9 mouse cellular contexts compared by ENCODE assay signal in genomic region chr11:55471467-55471866, GRCm38 (mm10). TPM values are rescaled to one million over a fixed set of nuclear protein-coding genes. Genes with fewer than 3 reads are reported as not detected.
DNase-seq lines count a peak whose midpoint lies in the region; ATAC-seq and TF ChIP-seq lines count a peak whose summit lies in the region.
"Had no signal": no experiment of that assay in that cellular context is flagged by ENCODE, and none has a peak within 500 bp of the region (broad histone marks: within the 10 kb centered on the region; RNA-seq: fewer than 3 reads in every experiment).

No protein-coding gene starts in this region.

- peak overlapping the region; percentile 77 for H3K4me2 ChIP-seq in heart, embryonic 12.5 days
- H3K4me2 ChIP-seq in liver, embryonic 16.5 days (ENCODE audit: low read depth, low read length): peak overlapping the region; percentile 84

- peaks cover 35% of the 10 kb centered on the region for H3K4me1 ChIP-seq in heart, embryonic 12.5 days (replicated peaks)
- H3K4me1 ChIP-seq in ES-E14 (ENCODE audit: control insufficient read depth in 2 of 2, insufficient read depth in 2 of 2, low read length in 2 of 2, poor library complexity in 1 of 2): peaks cover 4 to 5% of the 10 kb centered on the region in 2 experiments; a peak in 3 of 4 replicates
- peaks cover 30% of the 10 kb centered on the region for H3K4me1 ChIP-seq in hindbrain, embryonic 10.5 days (replicated peaks)
- peaks cover 36% of the 10 kb centered on the region for H3K4me1 ChIP-seq in liver, embryonic 16.5 days (ENCODE audit: control insufficient read depth, low read depth, low read length)

- no peaks in the 10 kb centered on the region for H3K27me3 ChIP-seq in heart, embryonic 12.5 days (replicated peaks)
- H3K27me3 ChIP-seq in hindbrain, embryonic 10.5 days (ENCODE audit: insufficient read depth, poor library complexity, severe bottlenecking): no peaks in the 10 kb centered on the region
- H3K27me3 ChIP-seq in liver, embryonic 16.5 days (ENCODE audit: control insufficient read depth, insufficient read depth, low read depth, low read length): no peaks in the 10 kb centered on the region

- H3K4me3 ChIP-seq in heart, embryonic 12.5 days: peak overlapping the region; percentile 85
- peak overlapping the region; percentile 93 to 96 for H3K4me3 ChIP-seq in ES-E14 (ENCODE audit: insufficient read depth in 1 of 2, low read depth in 1 of 2, low read length in 2 of 2, poor library complexity in 1 of 2, severe bottlenecking in 1 of 2)
- peak overlapping the region; percentile 84 for H3K4me3 ChIP-seq in hindbrain, embryonic 10.5 days
- peak overlapping the region; percentile 94 for H3K4me3 ChIP-seq in liver, embryonic 16.5 days (ENCODE audit: low read depth, low read length)

- in situ Hi-C loops in ES-E14 (cut with MboI; ENCODE audit: low sequenced_read_pairs in 2 of 2, unreplicated experiment in 2 of 2): no loop called here

- DNase-seq in heart, adult 11 months: no peak
- no peak for DNase-seq in ES-E14 (ENCODE audit: low read depth, low spot score)
- no peak for DNase-seq in hindbrain, embryonic 10.5 days (ENCODE audit: low spot score)
- DNase-seq in thymus, postnatal 10 days (ENCODE audit: low spot score in 2 of 2): no peak
- DNase-seq in urinary bladder, postnatal 25 days (ENCODE audit: low spot score): no peak
- DNase-seq in layer of hippocampus, adult 18-20 months (ENCODE audit: low spot score in 2 of 2): no peak
- DNase-seq: thymus, postnatal 14 days had no signal

- peaks cover 20% of the 10 kb centered on the region for H3K36me3 ChIP-seq in heart, embryonic 12.5 days
- H3K36me3 ChIP-seq in ES-E14 (ENCODE audit: control insufficient read depth, insufficient read depth, low read length, poor library complexity, severe bottlenecking): peaks cover 20% of the 10 kb centered on the region
- peaks cover 54% of the 10 kb centered on the region for H3K36me3 ChIP-seq in hindbrain, embryonic 10.5 days
- no peaks in the 10 kb centered on the region; the same call in 1 of the 2 replicates for H3K36me3 ChIP-seq in liver, embryonic 16.5 days (ENCODE audit: control insufficient read depth, insufficient read depth)

- H3K9me3 ChIP-seq in heart, embryonic 12.5 days (replicated peaks): no peaks in the 10 kb centered on the region
- H3K9me3 ChIP-seq in ES-E14 (ENCODE audit: control insufficient read depth, insufficient read depth, low read depth, low read length): no peaks in the 10 kb centered on the region
- H3K9me3 ChIP-seq in hindbrain, embryonic 10.5 days: no peaks in the 10 kb centered on the region
- H3K9me3 ChIP-seq in liver, embryonic 16.5 days (replicated peaks; ENCODE audit: control insufficient read depth, low read length): no peaks in the 10 kb centered on the region

- WGBS in heart, embryonic 12.5 days: 88% methylated on average over 7 of the region's 7 CpGs
- WGBS in hindbrain, embryonic 10.5 days: 94% methylated on average over 7 of the region's 7 CpGs
- WGBS in liver, embryonic 16.5 days (ENCODE audit: insufficient replicate concordance): 44% methylated on average over 7 of the region's 7 CpGs

- ATAC-seq in heart, embryonic 12.5 days (ENCODE audit: insufficient number of reproducible peaks, low FRiP score): no peak
- ATAC-seq in liver, embryonic 16.5 days (ENCODE audit: low read depth): no peak

- H3K27ac ChIP-seq in heart, embryonic 12.5 days (ENCODE audit: poor library complexity, severe bottlenecking): no peak overlapping the region
- H3K27ac ChIP-seq in ES-E14 (ENCODE audit: insufficient read depth, low read depth, low read length, poor library complexity, severe bottlenecking): no peak overlapping the region
- H3K27ac ChIP-seq in hindbrain, embryonic 10.5 days: no peak overlapping the region
- peak overlapping the region; percentile 30; the same call in 1 of the 2 replicates for H3K27ac ChIP-seq in liver, embryonic 16.5 days (ENCODE audit: low read length)

- 0 out of 2 replicates have a peak overlapping the region, but pooled peaks have one; percentile 97 for H3K9ac ChIP-seq in heart, embryonic 12.5 days
- H3K9ac ChIP-seq in ES-E14 (ENCODE audit: insufficient read depth, low read depth, low read length, poor library complexity, severe bottlenecking): peak overlapping the region; percentile 75; the same call in 1 of the 2 replicates
- peak overlapping the region; percentile 92 for H3K9ac ChIP-seq in liver, embryonic 16.5 days (ENCODE audit: low read depth, low read length)

TF ChIP-seq in ES-E14, 5 proteins besides CTCF, POLR2A, EP300 and RAD21:
- TF ChIP-seq MAFK (IDR thresholded peaks at IDR 0.05; ENCODE audit: insufficient read depth, low read depth, low read length): no peak
- no peak for TF ChIP-seq ZC3H11A (IDR thresholded peaks at IDR 0.05; ENCODE audit: borderline replicate concordance, low read depth, low read length)
- TF ChIP-seq CHD2 (IDR thresholded peaks at IDR 0.05; ENCODE audit: low read depth, low read length): no peak
- no peak for TF ChIP-seq ZNF384 (IDR thresholded peaks at IDR 0.05; ENCODE audit: low read depth, low read length)
- no peak for TF ChIP-seq HCFC1 (IDR thresholded peaks at IDR 0.05; ENCODE audit: borderline replicate concordance, insufficient read depth, low read length)

RNA-seq across cellular contexts. Expression of gene G3bp1, which starts 2.0 kb away (rescaled TPM):
- polyA plus RNA-seq in heart, embryonic 12.5 days (2016; fragmentation: Nextera tagmentation; extraction: Ambion mirVana): 139 and 140 TPM in 2 replicates
- total RNA-seq in ES-E14 (2012; rRNA removed): 178 and 189 TPM in 2 replicates
- polyA plus RNA-seq in hindbrain, embryonic 10.5 days (2016; fragmentation: Nextera tagmentation; extraction: Ambion mirVana): 221 and 269 TPM in 2 replicates
- 51.7 and 55.2 TPM in 2 replicates for polyA plus RNA-seq in liver, embryonic 16.5 days (2015; fragmentation: Nextera tagmentation; extraction: Ambion mirVana)
- 10 to 100 TPM; 34.6 to 34.8 TPM for total RNA-seq in layer of hippocampus, adult 18-20 months (2021)

RNA-seq across cellular contexts. Expression of gene Atox1, which starts 10.4 kb away (rescaled TPM):
- 253 and 258 TPM in 2 replicates for polyA plus RNA-seq in heart, embryonic 12.5 days (2016; fragmentation: Nextera tagmentation; extraction: Ambion mirVana)
- total RNA-seq in ES-E14 (2012; rRNA removed): 371 and 407 TPM in 2 replicates
- 269 and 322 TPM in 2 replicates for polyA plus RNA-seq in hindbrain, embryonic 10.5 days (2016; fragmentation: Nextera tagmentation; extraction: Ambion mirVana)
- 195 and 207 TPM in 2 replicates for polyA plus RNA-seq in liver, embryonic 16.5 days (2015; fragmentation: Nextera tagmentation; extraction: Ambion mirVana)
- 10 to 100 TPM; 93.8 to 94.5 TPM for total RNA-seq in layer of hippocampus, adult 18-20 months (2021)

RNA-seq across cellular contexts. Expression of gene Sparc, which starts 48.5 kb away (rescaled TPM):
- polyA plus RNA-seq in heart, embryonic 12.5 days (2016; fragmentation: Nextera tagmentation; extraction: Ambion mirVana): 1,393 and 1,408 TPM in 2 replicates
- 411 and 485 TPM in 2 replicates for total RNA-seq in ES-E14 (2012; rRNA removed)
- polyA plus RNA-seq in hindbrain, embryonic 10.5 days (2016; fragmentation: Nextera tagmentation; extraction: Ambion mirVana): 400 and 454 TPM in 2 replicates
- polyA plus RNA-seq in liver, embryonic 16.5 days (2015; fragmentation: Nextera tagmentation; extraction: Ambion mirVana): 148 and 175 TPM in 2 replicates
- 100 to 1,000 TPM; 251 to 284 TPM for total RNA-seq in layer of hippocampus, adult 18-20 months (2021)
